Mouse (Mus musculus): Measurements from ENCODE around the gene Phb.
A peak's percentile ranks its signal among the peaks of the same experiment; 100 is the strongest.

Gene Phb

DNA sequence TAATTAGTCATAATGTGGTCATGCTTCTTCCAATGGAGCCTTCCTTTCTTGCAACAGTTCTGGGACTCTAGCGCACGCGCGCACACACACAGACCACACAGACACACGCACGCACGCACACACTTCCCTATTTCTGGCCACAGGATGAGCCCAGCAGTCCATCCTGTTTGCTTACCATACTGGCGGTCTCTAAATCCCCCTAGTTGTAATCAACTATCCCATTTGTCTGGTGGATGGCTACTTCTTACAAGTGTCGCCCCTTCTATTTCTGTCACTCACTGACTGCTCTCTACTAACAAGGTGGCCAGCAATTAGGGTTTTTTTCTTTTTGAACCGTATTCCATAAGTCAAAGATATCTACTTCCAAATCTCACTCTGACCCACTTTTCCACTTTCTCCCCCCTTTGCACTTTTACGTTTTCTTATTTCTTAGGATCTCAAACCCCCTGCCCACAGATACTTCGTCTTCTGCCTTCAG lies 45.4 kb downstream of the Phb start:
- DNase-seq (ENCODE audit: low spot score in 2 of 2): peak; percentile 15 to 24

DNA sequence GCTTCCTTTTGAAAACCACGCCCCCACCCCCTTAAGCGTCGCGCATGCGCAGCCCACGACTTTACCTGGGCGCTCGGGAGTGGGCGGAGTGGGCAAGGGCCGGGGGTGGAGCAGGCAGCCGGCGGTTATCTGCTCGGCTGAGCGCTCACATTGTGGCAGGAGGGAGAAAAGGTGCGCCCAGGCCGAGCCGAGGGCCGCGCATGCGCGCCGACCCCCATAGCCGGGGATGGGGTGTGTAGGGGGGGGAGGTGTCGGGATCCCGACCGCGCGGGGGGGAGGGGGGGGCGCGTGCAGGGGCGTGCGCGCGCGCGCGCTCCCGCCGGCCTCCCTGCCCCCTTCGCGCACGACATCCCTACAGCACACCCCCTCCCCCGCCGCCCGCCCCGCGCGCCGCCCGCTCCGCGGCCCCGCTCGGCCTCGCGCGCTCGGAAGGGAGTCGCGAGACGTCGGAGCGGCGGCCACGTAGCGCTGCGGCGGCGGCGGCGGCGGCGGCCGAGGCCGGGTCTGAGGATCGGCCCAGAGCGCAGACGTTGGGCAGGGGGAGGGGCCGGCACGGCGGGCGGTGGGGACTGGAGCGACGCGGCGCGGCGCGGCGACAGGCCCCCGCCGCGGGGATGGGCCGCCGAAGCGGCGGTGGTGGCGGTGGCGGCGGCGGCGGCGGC lies 45.9 kb downstream of the Phb start, which contains the start of gene Zfp652:
Gene Zfp652 (plus strand): TSS at position 111 of the 662 bp plus-strand sequence.
- DNase-seq (ENCODE audit: low spot score in 2 of 2): peak; percentile 77 to 89

DNA sequence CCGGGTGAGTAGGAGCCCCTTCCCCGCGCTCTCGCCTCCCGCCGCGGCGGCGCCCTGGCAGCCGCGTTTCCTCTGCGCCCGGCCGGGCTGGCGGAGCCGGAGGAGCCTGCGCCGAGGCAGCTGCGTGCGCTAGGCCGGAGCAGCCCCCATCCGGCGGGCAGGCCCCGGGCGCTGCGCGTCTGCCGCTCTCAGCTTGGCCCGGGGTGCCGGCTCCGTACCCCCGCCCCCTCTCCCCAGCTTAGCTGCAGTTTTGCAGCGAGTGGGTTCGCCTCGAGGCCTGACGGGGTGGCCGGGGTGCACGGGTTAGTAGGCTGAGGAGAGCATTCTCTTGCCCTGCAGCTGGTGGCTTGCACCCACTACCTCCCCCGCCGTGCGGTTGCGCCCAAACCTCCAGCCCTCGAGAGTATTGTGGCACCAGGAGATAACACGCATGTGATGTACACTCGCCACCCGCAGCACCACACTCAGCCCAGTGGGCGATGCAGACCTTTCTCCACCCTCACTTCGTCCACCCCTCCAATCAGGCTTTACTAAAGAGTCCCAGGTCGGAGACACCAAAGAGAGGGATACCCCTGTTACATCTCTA lies 46.6 kb downstream of the Phb start:
- DNase-seq (ENCODE audit: low spot score in 2 of 2): peak; percentile 33 to 39

- no peak for DNase-seq (ENCODE audit: low spot score in 2 of 2)
These were observed 47.1 kb downstream of the Phb start for GRCm38 (mm10) chr11:95713811-95714241.

DNA sequence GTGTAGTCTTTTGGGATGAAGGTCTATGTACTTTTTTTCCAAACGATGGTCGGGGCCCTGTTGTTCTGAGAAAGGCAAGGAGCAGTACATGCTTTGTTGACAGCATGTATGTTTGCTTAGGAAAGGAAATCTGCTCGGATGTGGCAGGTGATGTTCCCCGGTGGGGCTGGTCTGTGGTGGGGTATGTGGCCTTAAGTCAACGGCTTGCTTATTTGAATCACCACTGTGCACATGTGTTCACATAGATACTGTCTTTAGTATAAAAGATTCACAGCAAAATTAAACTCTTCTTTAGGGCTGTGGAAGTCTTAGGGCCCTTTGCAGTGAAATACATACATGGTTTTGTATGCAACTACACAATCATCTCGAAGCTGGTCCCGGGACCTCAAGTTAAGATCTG lies 47.7 kb downstream of the Phb start:
- no peak for DNase-seq (ENCODE audit: low spot score in 2 of 2)

DNA sequence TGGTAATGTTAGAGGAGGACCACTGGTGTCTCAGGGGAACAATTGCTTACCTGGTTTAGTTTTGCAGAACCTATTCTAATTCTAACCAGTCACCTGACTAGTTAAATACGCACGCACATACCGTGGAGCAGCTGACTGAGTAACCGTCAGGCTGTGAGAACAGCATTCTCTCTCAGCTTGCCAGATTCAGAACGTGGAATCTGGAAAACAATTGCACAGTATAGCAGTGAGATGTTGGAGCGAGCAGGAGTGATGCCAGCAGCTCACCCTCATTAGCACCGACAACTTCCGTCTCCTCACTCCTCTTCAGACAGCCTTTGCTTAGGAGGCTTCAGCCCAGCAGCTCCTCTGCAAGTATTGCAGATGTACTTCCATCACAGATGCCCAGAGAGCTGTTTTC lies 49.4 kb downstream of the Phb start:
- DNase-seq (ENCODE audit: low spot score in 2 of 2): no peak

- DNase-seq (ENCODE audit: low spot score in 2 of 2): no peak
These were observed 52.6 kb downstream of the Phb start for GRCm38 (mm10) chr11:95719356-95719755.

GRCm38 (mm10) chr11:95723287-95723686 lies 56.5 kb downstream of the Phb start, which contains the start of gene B130006D01Rik:
Gene B130006D01Rik, plus strand, starts transcription at chr11:95723587.
- DNase-seq (ENCODE audit: low spot score in 2 of 2): no peak

DNA sequence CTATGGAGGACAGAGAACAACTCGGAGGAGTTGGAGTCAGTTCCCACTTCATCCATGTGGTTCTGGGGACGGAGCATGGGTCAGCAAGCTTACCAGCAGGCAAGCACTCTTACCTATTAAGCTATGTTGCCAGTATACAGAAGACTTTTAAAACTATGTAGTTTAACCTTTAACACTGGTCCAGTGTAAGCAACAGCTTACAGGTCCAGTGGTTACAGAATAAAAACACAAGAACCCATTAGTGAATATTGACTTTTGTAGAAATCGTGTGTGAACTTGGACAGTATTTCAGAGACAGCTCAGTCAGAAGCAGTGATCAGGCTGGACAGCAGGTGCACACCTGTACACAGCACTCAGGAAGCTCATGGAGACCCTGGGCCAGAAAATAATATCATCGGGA lies 57.7 kb downstream of the Phb start:
- DNase-seq (ENCODE audit: low spot score in 2 of 2): no peak

GRCm38 (mm10) chr11:95726156-95726555 lies 59.4 kb downstream of the Phb start:
- DNase-seq (ENCODE audit: low spot score in 2 of 2): no peak

DNA sequence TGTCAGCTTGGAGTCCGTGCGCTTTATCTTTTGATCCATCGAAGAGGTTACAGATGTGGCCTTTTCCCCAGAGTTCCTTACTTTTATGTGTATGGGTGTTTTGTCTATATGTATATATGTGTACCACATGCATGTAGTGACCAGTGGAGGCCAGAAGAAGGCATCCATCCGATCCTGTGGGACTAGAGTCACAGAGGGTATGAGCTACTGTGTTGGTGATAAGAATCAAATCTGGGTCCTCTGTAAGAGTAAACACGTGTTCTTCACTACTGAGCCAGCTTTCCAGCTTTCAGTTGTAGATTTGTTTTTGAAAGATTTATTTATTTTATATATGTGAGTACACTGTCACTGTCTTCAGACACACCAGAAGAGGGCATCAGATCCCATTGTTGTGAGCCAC lies 61.2 kb downstream of the Phb start:
- DNase-seq (ENCODE audit: low spot score in 2 of 2): no peak

DNA sequence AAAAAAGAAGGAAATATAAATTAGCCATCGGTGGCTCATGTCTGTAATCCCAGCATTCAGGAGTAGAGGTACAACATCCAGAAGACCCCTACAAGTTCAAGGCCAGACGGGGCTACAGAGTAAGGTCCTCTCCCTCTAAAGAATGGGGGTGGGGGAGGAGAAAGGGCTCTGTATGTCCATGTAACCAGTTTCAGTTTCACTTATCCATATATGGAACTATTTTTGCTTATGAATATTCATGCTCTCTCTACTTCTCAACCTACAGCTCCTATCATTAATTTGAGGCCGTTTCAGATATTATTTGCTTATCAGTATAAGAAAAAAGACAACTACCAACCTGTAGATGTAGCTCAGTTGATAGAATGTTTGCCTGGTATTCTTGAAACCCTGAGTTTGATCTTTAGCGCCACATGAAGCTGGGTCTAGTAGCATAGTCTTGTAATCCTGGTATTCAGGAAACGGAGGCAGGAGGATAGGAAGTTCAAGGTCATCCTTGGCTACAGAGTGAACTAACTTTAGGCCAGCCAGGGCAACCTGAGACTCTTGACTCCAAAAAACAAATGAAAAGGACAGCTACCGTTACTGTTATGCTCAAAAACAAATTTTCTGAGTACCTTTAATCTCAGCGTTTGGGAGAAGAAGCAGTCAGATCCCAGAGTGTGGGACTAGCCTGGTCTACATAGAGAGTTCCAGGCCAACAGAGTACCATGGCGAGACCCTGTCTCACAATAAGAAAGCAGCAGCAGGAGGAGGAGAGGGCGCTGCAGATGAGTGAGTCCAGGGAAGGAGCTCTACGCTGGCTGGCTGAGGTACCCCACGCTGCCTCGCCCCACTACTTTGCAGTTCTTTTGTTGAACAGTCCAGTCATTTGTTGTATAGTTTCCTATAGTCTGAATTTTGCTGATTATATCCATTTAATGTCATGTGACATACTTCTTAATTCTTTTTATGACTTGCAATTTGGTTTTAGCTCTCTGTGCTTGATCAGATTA lies 62.5 kb downstream of the Phb start:
- no peak for DNase-seq (ENCODE audit: low spot score in 2 of 2)

Data from urinary bladder, postnatal 36 days (tissue).